Comparison of ENCODE assay signal across 8 mouse cellular contexts in genomic region chr11:96963580-96963979, GRCm38 (mm10). TPM values are rescaled to one million over a fixed set of nuclear protein-coding genes. Genes with fewer than 3 reads are reported as not detected.
DNase-seq lines count a peak whose midpoint lies in the region; ATAC-seq lines count a peak whose summit lies in the region.

No protein-coding gene starts in this region.

- peak; percentile 76 for DNase-seq in T-cell, adult 2 months (ENCODE audit: low spot score)
- DNase-seq in cerebellum, postnatal 14 days = peak; percentile 94 to 96
- peak; percentile 86 for DNase-seq in gastrocnemius, adult 8-10 months (ENCODE audit: low spot score in 2 of 2)
- peak; percentile 95 for DNase-seq in intestine, embryonic 14.5 days (ENCODE audit: low spot score)
- peak; percentile 90 to 91 for DNase-seq in left cerebral cortex, postnatal 14 days (ENCODE audit: low spot score in 2 of 2)
- peak; percentile 86 for DNase-seq in mesoderm, embryonic 11.5 days (ENCODE audit: low read depth, low spot score)
- DNase-seq in right cerebral cortex, postnatal 25 days = peak; percentile 82
- peak; percentile 81 to 89 for DNase-seq in urinary bladder, postnatal 36 days (ENCODE audit: low spot score in 2 of 2)

- ATAC-seq in intestine, embryonic 14.5 days (replicated peaks; ENCODE audit: low FRiP score, low TSS enrichment, low read depth) = peak; percentile 67

- peaks cover 44% of the 10 kb centered on the region for H3K36me3 ChIP-seq in intestine, embryonic 14.5 days (ENCODE audit: control insufficient read depth, insufficient read depth, low read length)

- intact Hi-C loops in left cerebral cortex, postnatal 14 days (cut with DNase I) = loop anchor here (2.0 to 5.0 kb wide), 2 partner anchors 47 to 91 kb away; partner anchors contain the start of gene Cdk5rap3

- H3K4me3 ChIP-seq in intestine, embryonic 14.5 days (ENCODE audit: low read depth, low read length) = no peak overlapping the region

- no peak overlapping the region for H3K9ac ChIP-seq in intestine, embryonic 14.5 days (ENCODE audit: low read length)

- H3K4me2 ChIP-seq in intestine, embryonic 14.5 days (ENCODE audit: low read length) = no peak overlapping the region

- 16% methylated on average over 8 of the region's 8 CpGs for whole genome bisulfite sequencing in intestine, embryonic 14.5 days

- no peak overlapping the region for H3K27ac ChIP-seq in intestine, embryonic 14.5 days (ENCODE audit: low read depth)

- no peaks in the 10 kb centered on the region for H3K9me3 ChIP-seq in intestine, embryonic 14.5 days (ENCODE audit: control insufficient read depth, low read length)

- no peaks in the 10 kb centered on the region for H3K27me3 ChIP-seq in intestine, embryonic 14.5 days (replicated peaks; ENCODE audit: control insufficient read depth, insufficient read depth, low read length)

- H3K4me1 ChIP-seq in intestine, embryonic 14.5 days (replicated peaks; ENCODE audit: control insufficient read depth, insufficient read depth, low read length) = peaks cover 7% of the 10 kb centered on the region; the same call in 1 of the 2 replicates

RNA-seq across cellular contexts. Expression of gene Sp2, which starts 19.2 kb away (rescaled TPM):
- total RNA-seq in gastrocnemius, adult 8-10 months (2022) = 10 to 100 TPM in 2 of 4 experiments, 1 to 10 TPM in 2; 8.6 to 12.5 (median 10.4) TPM
- 18.6 and 18.7 TPM in 2 replicates for polyA plus RNA-seq in intestine, embryonic 14.5 days (2014; fragmentation: Nextera tagmentation; extraction: Ambion mirVana)
- 10 to 100 TPM; 10.1 to 11.8 TPM for total RNA-seq in left cerebral cortex, postnatal 14 days (2021)

RNA-seq across cellular contexts. Expression of gene Pnpo, which starts 19.8 kb away (rescaled TPM):
- total RNA-seq in gastrocnemius, adult 8-10 months (2022) = 1 to 10 TPM; 7.4 to 9.3 (median 8.0) TPM
- polyA plus RNA-seq in intestine, embryonic 14.5 days (2014; fragmentation: Nextera tagmentation; extraction: Ambion mirVana) = 40.9 and 44.1 TPM in 2 replicates
- total RNA-seq in left cerebral cortex, postnatal 14 days (2021) = 10 to 100 TPM; 38.0 to 40.3 TPM

RNA-seq across cellular contexts. Expression of gene Prr15l, which starts 35.7 kb away (rescaled TPM):
- not detected for total RNA-seq in gastrocnemius, adult 8-10 months (2022)
- 56.8 and 62.5 TPM in 2 replicates for polyA plus RNA-seq in intestine, embryonic 14.5 days (2014; fragmentation: Nextera tagmentation; extraction: Ambion mirVana)
- total RNA-seq in left cerebral cortex, postnatal 14 days (2021) = not detected

RNA-seq across cellular contexts. Expression of gene Cdk5rap3, which starts 47.3 kb away (rescaled TPM):
- total RNA-seq in gastrocnemius, adult 8-10 months (2022) = 10 to 100 TPM; 23.0 to 30.7 (median 27.9) TPM
- 64.2 and 70.1 TPM in 2 replicates for polyA plus RNA-seq in intestine, embryonic 14.5 days (2014; fragmentation: Nextera tagmentation; extraction: Ambion mirVana)
- total RNA-seq in left cerebral cortex, postnatal 14 days (2021) = 10 to 100 TPM; 38.9 to 39.9 TPM

RNA-seq across cellular contexts. Expression of gene Sp6, which starts 49.6 kb away (rescaled TPM):
- under 1 TPM in 2 of 4 experiments, not detected in 2; 0.07 to 0.13 TPM for total RNA-seq in gastrocnemius, adult 8-10 months (2022)
- polyA plus RNA-seq in intestine, embryonic 14.5 days (2014; fragmentation: Nextera tagmentation; extraction: Ambion mirVana) = not detected in 2 replicates
- total RNA-seq in left cerebral cortex, postnatal 14 days (2021) = 1 to 10 TPM; 2.6 to 2.7 TPM
